Mouse (Mus musculus) erythroblast, embryonic 14.5 days (primary cell): ENCODE results near the gene Rbfox2. TPM values are rescaled to one million over a fixed set of nuclear protein-coding genes. Genes with fewer than 3 reads are reported as not detected.
"Not testable (repeated sequence)": the region's sequence is repeated elsewhere in the genome, so short reads cannot be mapped to it uniquely, and the experiment has no call there.

Experiments
- H3K27me3 ChIP-seq: 2 replicates; pipeline ENCODE4 v1.6.1; 2012; ENCODE audit warnings: inconsistent platforms; ENCODE audit not compliant: control insufficient read depth
- H3K36me3 ChIP-seq: 2 replicates; pipeline ENCODE4 v1.6.1; 2012; ENCODE audit warnings: mild to moderate bottlenecking, inconsistent platforms; ENCODE audit not compliant: control insufficient read depth
- H3K4me1 ChIP-seq: 2 replicates; pipeline ENCODE4 v1.6.1; 2012; ENCODE audit warnings: inconsistent platforms; ENCODE audit not compliant: control insufficient read depth
- H3K4me3 ChIP-seq: replicated peaks from 2 replicates; pipeline ENCODE3; 2012; ENCODE audit warnings: moderate library complexity, mild to moderate bottlenecking, inconsistent platforms
- H3K9me3 ChIP-seq: 2 replicates; pipeline ENCODE4 v1.6.1; 2012; ENCODE audit warnings: low read length, inconsistent platforms, mixed read lengths; ENCODE audit not compliant: control insufficient read depth
- GATA1 ChIP-seq: IDR thresholded peaks from 2 replicates; pipeline ENCODE4 v1.6.1; 2012; ENCODE audit warnings: low read length, inconsistent platforms, mixed read lengths
- TAL1 ChIP-seq: IDR thresholded peaks from 3 replicates; pipeline ENCODE4 v1.6.1; 2012; ENCODE audit warnings: low read length, inconsistent platforms, mixed read lengths
- polyA plus RNA-seq: library from polyadenylated mRNA; stranded (reverse); fragments of >175 nt; gene quantifications from 2 replicates; pipeline ENCODE4 v1.2.3, GENCODE M21; 2012

Rbfox2 gene
- polyA plus RNA-seq, 1 experiment: not detected

DNA sequence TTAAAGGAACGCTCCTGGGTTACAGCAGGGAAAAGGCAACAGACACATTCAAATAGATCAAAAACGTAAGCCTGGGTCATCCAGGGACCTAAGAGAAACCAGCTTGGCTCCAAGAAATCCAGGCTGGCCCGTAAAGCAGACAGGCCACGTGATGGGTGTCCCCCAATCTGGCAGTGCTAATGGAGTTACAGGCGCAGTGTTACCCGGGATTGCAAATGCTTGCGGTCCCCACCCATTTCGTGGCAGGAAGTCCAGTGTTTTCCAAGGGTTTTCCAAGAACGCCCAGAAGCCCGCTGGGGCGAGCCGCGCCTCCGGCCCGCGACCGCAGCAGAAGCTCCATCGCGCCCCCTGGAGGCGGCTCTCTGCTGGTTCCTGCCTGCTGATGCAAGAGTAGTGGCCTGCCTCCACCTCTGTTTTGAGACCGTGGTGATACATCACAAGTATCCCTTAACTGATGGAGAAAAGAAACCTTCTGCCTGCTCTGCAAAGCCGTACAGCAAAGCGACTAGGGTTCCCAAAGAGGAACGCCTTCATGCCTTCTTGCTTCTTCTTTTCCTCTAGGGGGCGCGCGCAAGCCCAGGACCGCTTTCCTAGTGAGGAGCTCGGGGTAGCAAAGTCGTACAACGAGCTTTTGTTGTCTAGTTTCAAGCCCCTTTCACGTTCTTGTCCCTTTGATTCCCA lies 29.6 kb upstream of the Rbfox2 start:
- H3K36me3 ChIP-seq: no peaks in the 10 kb centered on the region
- no peak for TF ChIP-seq GATA1
- no peak for TF ChIP-seq TAL1
- H3K27me3 ChIP-seq: no peaks in the 10 kb centered on the region
- no peaks in the 10 kb centered on the region for H3K9me3 ChIP-seq
- H3K4me3 ChIP-seq: no peak overlapping the region
- no peaks in the 10 kb centered on the region; the same call in 1 of the 2 replicates for H3K4me1 ChIP-seq

- H3K36me3 ChIP-seq, H3K27me3 ChIP-seq, H3K4me1 ChIP-seq, H3K4me3 ChIP-seq, H3K9me3 ChIP-seq: not testable (repeated sequence)
Measured at GRCm38 (mm10) chr15:77335185-77335584, 28.4 kb upstream of the Rbfox2 start.

DNA sequence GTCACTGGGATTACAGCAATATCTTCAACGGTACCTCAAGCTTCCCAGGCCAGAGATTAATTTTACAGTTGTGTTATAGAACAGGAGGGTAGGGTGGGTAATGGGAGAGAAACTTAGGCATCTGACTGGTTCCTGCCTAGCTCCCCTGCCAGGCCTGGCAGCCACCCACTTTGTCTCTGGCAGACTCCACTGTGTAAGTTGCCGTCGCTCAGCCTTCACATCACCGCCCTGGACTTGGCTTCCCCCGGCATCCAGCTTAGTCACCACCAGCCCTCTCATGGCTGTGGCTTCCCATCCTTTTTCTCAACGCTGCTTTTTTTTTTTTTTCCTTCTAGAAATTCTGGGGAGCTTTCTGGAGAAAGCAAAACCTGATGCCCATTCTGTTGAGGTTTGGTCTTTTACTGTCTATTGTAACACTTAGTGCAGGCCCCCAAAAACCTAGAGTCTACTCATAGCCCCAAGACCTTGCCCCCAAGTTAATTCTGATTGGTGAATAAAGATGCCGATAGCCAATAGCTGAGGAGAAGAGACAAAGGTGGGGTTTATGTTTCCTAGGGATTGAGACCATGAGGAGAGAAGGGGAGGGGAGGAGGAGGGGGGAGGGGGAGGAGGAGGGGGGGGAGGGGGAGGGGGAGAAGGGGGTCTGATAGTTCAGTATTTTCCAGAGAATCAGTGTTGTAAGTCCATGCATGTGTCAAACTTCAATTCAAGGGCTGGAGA lies 25.6 kb upstream of the Rbfox2 start:
- TF ChIP-seq GATA1: no peak
- no peak for TF ChIP-seq TAL1
- Histone ChIP-seq H3K4me3 (no peak overlapping the region), H3K36me3 (no peaks in the 10 kb centered on the region), H3K27me3 (no peaks in the 10 kb centered on the region), H3K9me3 (no peaks in the 10 kb centered on the region), H3K4me1 (no peaks in the 10 kb centered on the region; the same call in 1 of the 2 replicates)

GRCm38 (mm10) chr15:77331444-77331843 lies 24.6 kb upstream of the Rbfox2 start:
- TF ChIP-seq TAL1 (no peak), GATA1 (no peak)
- Histone ChIP-seq H3K4me1 (no peaks in the 10 kb centered on the region), H3K27me3 (no peaks in the 10 kb centered on the region), H3K9me3 (no peaks in the 10 kb centered on the region), H3K36me3 (no peaks in the 10 kb centered on the region), H3K4me3 (no peak overlapping the region)

DNA sequence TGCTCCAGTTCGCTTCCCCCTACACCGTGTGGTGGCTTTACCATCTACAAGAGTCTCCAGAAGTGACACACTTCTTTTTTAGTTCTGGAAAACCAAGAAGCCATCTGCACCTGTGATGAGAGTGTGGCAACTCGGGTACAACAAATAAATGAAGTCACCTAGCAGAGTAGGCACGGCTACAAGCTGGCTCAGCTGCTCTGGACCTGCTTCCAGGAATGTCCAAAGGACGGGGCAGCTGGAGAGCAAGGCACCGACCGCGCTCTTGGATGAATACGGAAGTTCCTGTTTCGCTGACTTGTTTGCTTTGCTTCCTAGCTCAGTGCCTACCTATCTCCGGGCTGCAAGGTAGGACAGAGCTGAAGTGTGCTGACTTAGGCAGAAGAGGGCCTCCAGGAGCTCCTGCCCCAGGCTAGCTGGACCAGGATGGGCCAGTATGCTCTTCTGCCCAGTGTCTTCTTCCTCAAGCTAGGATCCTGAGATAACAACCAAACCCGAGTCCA lies 22.9 kb upstream of the Rbfox2 start:
- TF ChIP-seq TAL1 (no peak), GATA1 (no peak)
- Histone ChIP-seq H3K4me1 (no peaks in the 10 kb centered on the region), H3K27me3 (no peaks in the 10 kb centered on the region), H3K9me3 (no peaks in the 10 kb centered on the region), H3K36me3 (no peaks in the 10 kb centered on the region), H3K4me3 (no peak overlapping the region)

GRCm38 (mm10) chr15:77326361-77326760 lies 19.6 kb upstream of the Rbfox2 start:
- no peaks in the 10 kb centered on the region for H3K9me3 ChIP-seq
- TF ChIP-seq GATA1 (no peak), TAL1 (no peak)

DNA sequence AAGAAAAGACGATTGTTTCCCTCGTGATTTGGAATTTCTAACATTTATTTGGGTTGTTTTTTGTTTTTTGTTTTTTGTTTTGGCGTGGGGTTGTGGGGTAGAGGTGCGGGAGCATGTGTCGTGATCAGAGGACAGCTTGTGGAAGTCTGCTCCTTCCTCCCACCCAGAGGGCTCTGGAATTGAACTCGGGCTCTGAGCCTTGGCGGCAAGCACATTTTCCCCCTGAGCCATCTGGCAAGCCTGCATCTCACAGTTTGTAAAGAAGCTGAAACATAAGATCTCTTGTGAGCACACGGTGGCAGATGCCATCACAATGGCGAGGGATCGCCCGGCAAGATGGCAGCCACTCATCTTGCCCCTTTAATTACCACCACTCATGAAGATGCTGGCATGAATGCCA lies 17.6 kb upstream of the Rbfox2 start:
- TF ChIP-seq TAL1 (no peak), GATA1 (no peak)
- no peaks in the 10 kb centered on the region for H3K27me3 ChIP-seq
- no peaks in the 10 kb centered on the region for H3K4me1 ChIP-seq
- H3K4me3 ChIP-seq: no peak overlapping the region
- no peaks in the 10 kb centered on the region for H3K36me3 ChIP-seq
- H3K9me3 ChIP-seq: no peaks in the 10 kb centered on the region

More at GRCm38 (mm10) chr15:77326361-77326760, 19.6 kb upstream of the Rbfox2 start:
- Histone ChIP-seq H3K4me1 (no peaks in the 10 kb centered on the region), H3K4me3 (no peak overlapping the region), H3K36me3 (no peaks in the 10 kb centered on the region), H3K27me3 (no peaks in the 10 kb centered on the region)

- no peaks in the 10 kb centered on the region for H3K27me3 ChIP-seq
- H3K4me3 ChIP-seq: no peak overlapping the region
- no peaks in the 10 kb centered on the region for H3K4me1 ChIP-seq
- no peak for TF ChIP-seq GATA1
- TF ChIP-seq TAL1: no peak
- H3K36me3 ChIP-seq: no peaks in the 10 kb centered on the region
- no peaks in the 10 kb centered on the region for H3K9me3 ChIP-seq
Measured at GRCm38 (mm10) chr15:77323226-77323625, 16.4 kb upstream of the Rbfox2 start.

- Histone ChIP-seq H3K4me3 (no peak overlapping the region), H3K36me3 (no peaks in the 10 kb centered on the region), H3K27me3 (peaks cover 7% of the 10 kb centered on the region), H3K9me3 (no peaks in the 10 kb centered on the region), H3K4me1 (no peaks in the 10 kb centered on the region)
- no peak for TF ChIP-seq TAL1
- no peak for TF ChIP-seq GATA1
Measured at GRCm38 (mm10) chr15:77313701-77314100, 6.9 kb upstream of the Rbfox2 start.
